18 mouse cellular contexts compared by ENCODE assay signal in genomic region chr5:42659994-42660393, GRCm38 (mm10).
"Had no signal": no experiment of that assay in that cellular context is flagged by ENCODE, and none has a peak within 500 bp of the region (broad histone marks: within the 10 kb centered on the region; RNA-seq: fewer than 3 reads in every experiment).

No protein-coding gene starts in this region.

- H3K9me3 ChIP-seq: liver, embryonic 15.5 days; lung, embryonic 15.5 days; midbrain, embryonic 12.5 days; neural tube, embryonic 12.5 days had no signal

- ATAC-seq: liver, postnatal 0 days; lung, postnatal 0 days had no signal

- H3K4me2 ChIP-seq: liver, embryonic 15.5 days; lung, embryonic 15.5 days; midbrain, embryonic 12.5 days; neural tube, embryonic 12.5 days had no signal

- H3K36me3 ChIP-seq: liver, embryonic 15.5 days; lung, embryonic 15.5 days; midbrain, embryonic 12.5 days; neural tube, embryonic 12.5 days had no signal

- H3K27ac ChIP-seq: liver, embryonic 15.5 days; lung, embryonic 15.5 days; macrophage; midbrain, embryonic 12.5 days; neural tube, embryonic 12.5 days had no signal

- H3K9ac ChIP-seq: liver, embryonic 15.5 days; liver, postnatal 0 days; lung, embryonic 15.5 days; midbrain, embryonic 12.5 days; neural tube, embryonic 12.5 days had no signal

- H3K4me1 ChIP-seq: liver, embryonic 15.5 days; lung, embryonic 15.5 days; megakaryocyte, embryonic 14.5 days; midbrain, embryonic 12.5 days; neural tube, embryonic 12.5 days had no signal

- DNase-seq: liver, postnatal 0 days; lung, adult 2 months; lung, postnatal 14 days; lung, postnatal 36 days; midbrain, embryonic 14.5 days; right cerebral cortex, postnatal 25 days; right cerebral cortex, postnatal 4 days; spleen, adult 18-20 months; thymus, adult 18-20 months; thymus, postnatal 14 days; thymus, postnatal 36 days had no signal

- H3K27me3 ChIP-seq: liver, embryonic 15.5 days; lung, embryonic 15.5 days; megakaryocyte, embryonic 14.5 days; midbrain, embryonic 12.5 days; neural tube, embryonic 12.5 days had no signal

- H3K4me3 ChIP-seq: liver, embryonic 15.5 days; lung, embryonic 15.5 days; megakaryocyte, embryonic 14.5 days; midbrain, embryonic 12.5 days; neural tube, embryonic 12.5 days had no signal
